ENCODE assay signal across 16 mouse cellular contexts in genomic region chr16:35653951-35654350, GRCm38 (mm10).
"Had no signal": no experiment of that assay in that cellular context is flagged by ENCODE, and none has a peak within 500 bp of the region (broad histone marks: within the 10 kb centered on the region; RNA-seq: fewer than 3 reads in every experiment).

No protein-coding gene starts in this region.

- H3K27ac ChIP-seq: neural tube, embryonic 13.5 days; neural tube, embryonic 15.5 days; stomach, embryonic 15.5 days; stomach, postnatal 0 days had no signal

- H3K4me2 ChIP-seq: neural tube, embryonic 13.5 days; neural tube, embryonic 15.5 days; stomach, embryonic 15.5 days had no signal

- H3K4me1 ChIP-seq: neural tube, embryonic 15.5 days; stomach, embryonic 15.5 days had no signal

- DNase-seq: retina, postnatal 1 day; right cerebral cortex, adult 18-20 months; right cerebral cortex, postnatal 14 days; right cerebral cortex, postnatal 25 days; right cerebral cortex, postnatal 4 days; spleen, adult 18-20 months; thymus, adult 18-20 months; thymus, adult 2 months; thymus, postnatal 14 days; thymus, postnatal 25 days; thymus, postnatal 36 days; thymus, postnatal 4 days had no signal

- H3K9ac ChIP-seq: neural tube, embryonic 13.5 days; neural tube, embryonic 15.5 days; stomach, embryonic 15.5 days had no signal

- H3K9me3 ChIP-seq: neural tube, embryonic 13.5 days; neural tube, embryonic 15.5 days; stomach, embryonic 15.5 days had no signal

- H3K4me3 ChIP-seq: neural tube, embryonic 13.5 days; neural tube, embryonic 15.5 days; stomach, embryonic 15.5 days had no signal

- H3K36me3 ChIP-seq: neural tube, embryonic 13.5 days; neural tube, embryonic 15.5 days; stomach, embryonic 15.5 days had no signal
